Mouse (Mus musculus) megakaryocyte, embryonic 14.5 days (primary cell): ENCODE data around the gene Tra2b.

Experiments used
- FLI1 ChIP-seq: IDR thresholded peaks from 2 replicates; pipeline ENCODE4 v1.6.1; 2012; ENCODE audit warnings: low read length, inconsistent platforms, mixed read lengths
- GATA1 ChIP-seq: IDR thresholded peaks from 3 replicates; pipeline ENCODE4 v1.6.1; 2012; ENCODE audit warnings: mixed read lengths, low read length, inconsistent platforms, borderline replicate concordance

DNA sequence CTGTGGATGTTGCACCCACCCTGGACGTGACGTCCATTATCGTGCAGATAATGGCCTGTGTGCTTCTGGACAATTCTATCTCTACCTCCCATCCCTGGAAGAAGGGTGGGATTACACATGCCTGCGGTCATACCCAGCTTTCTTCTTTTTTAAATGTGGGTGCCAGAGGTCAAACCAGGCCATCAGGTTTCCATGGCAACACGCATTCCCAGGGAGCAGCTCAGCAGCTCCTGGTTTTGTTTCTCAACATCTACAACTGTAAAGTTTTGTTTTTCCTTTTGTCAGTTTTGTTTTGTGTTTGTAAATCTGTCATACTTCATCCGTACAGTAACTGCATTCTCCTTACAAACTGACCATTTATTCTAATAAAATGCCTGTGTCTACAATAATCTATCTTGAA is 31.3 kb downstream of the Tra2b start:
- TF ChIP-seq GATA1 (no peak), FLI1 (no peak)
